Mouse (Mus musculus): ENCODE measurements around the gene Mrm1. TPM values are rescaled to one million over a fixed set of nuclear protein-coding genes. Genes with fewer than 3 reads are reported as not detected.
A peak's percentile ranks its signal among the peaks of the same experiment; 100 is the strongest.
"Not testable (repeated sequence)": the region's sequence is repeated elsewhere in the genome, so short reads cannot be mapped to it uniquely, and the experiment has no call there.

Gene Mrm1
- polyA plus RNA-seq, 1 experiment: 18.9 TPM

- H3K4me3 ChIP-seq (ENCODE audit: extremely low read depth, insufficient read depth, insufficient read length): no peak overlapping the region
- TF ChIP-seq POLR2A (IDR thresholded peaks at IDR 0.05; ENCODE audit: low read depth, low read length): no peak
- no peak for TF ChIP-seq CTCF (IDR thresholded peaks at IDR 0.05; ENCODE audit: extremely low read depth, insufficient read depth, insufficient read length, insufficient replicate concordance)
- H3K27ac ChIP-seq (ENCODE audit: insufficient read depth, low read length): no peak overlapping the region
- DNase-seq (ENCODE audit: low read depth in 1 of 2, low spot score in 2 of 2): no peak
- no peaks in the 10 kb centered on the region for H3K27me3 ChIP-seq (ENCODE audit: control insufficient read depth, insufficient read depth, low read length)
- no peaks in the 10 kb centered on the region for H3K4me1 ChIP-seq (ENCODE audit: control insufficient read depth, insufficient read depth, insufficient read length)
- 97% methylated on average over 15 of the region's 15 CpGs for WGBS
- H3K36me3 ChIP-seq (ENCODE audit: control insufficient read depth, insufficient read depth, low read length): peaks cover 20% of the 10 kb centered on the region
Observed at GRCm38 (mm10) chr11:84846741-84847474, 27.6 kb upstream of the Mrm1 start.

- TF ChIP-seq POLR2A (IDR thresholded peaks at IDR 0.05; ENCODE audit: low read depth, low read length) (no peak), CTCF (IDR thresholded peaks at IDR 0.05; ENCODE audit: extremely low read depth, insufficient read depth, insufficient read length, insufficient replicate concordance) (no peak)
- WGBS: 91% methylated on average over 2 of the region's 2 CpGs
- no peak for DNase-seq (ENCODE audit: low read depth in 1 of 2, low spot score in 2 of 2)
- no peak overlapping the region for H3K27ac ChIP-seq (ENCODE audit: insufficient read depth, low read length)
- no peaks in the 10 kb centered on the region for H3K4me1 ChIP-seq (ENCODE audit: control insufficient read depth, insufficient read depth, insufficient read length)
- H3K36me3 ChIP-seq (ENCODE audit: control insufficient read depth, insufficient read depth, low read length): peaks cover 33% of the 10 kb centered on the region
- H3K27me3 ChIP-seq (ENCODE audit: control insufficient read depth, insufficient read depth, low read length): no peaks in the 10 kb centered on the region
- no peak overlapping the region for H3K4me3 ChIP-seq (ENCODE audit: extremely low read depth, insufficient read depth, insufficient read length)
Observed at GRCm38 (mm10) chr11:84839330-84839729, 20.0 kb upstream of the Mrm1 start.

- H3K36me3 ChIP-seq (ENCODE audit: control insufficient read depth, insufficient read depth, low read length): peaks cover 17% of the 10 kb centered on the region
- 50% methylated on average over 11 of the region's 11 CpGs for WGBS
- H3K4me1 ChIP-seq (ENCODE audit: control insufficient read depth, insufficient read depth, insufficient read length): not testable (repeated sequence)
Observed at GRCm38 (mm10) chr11:84829495-84829894, 10.2 kb upstream of the Mrm1 start.

GRCm38 (mm10) chr11:84828516-84829399, 9.4 kb upstream of the Mrm1 start, which contains the start of gene Dhrs11:
Gene Dhrs11, minus strand, starts transcription at chr11:84828994.
- Histone ChIP-seq H3K4me1 (ENCODE audit: control insufficient read depth, insufficient read depth, insufficient read length) (peaks cover 4% of the 10 kb centered on the region; the same call in 1 of the 2 replicates), H3K36me3 (ENCODE audit: control insufficient read depth, insufficient read depth, low read length) (peaks cover 11% of the 10 kb centered on the region), H3K4me3 (ENCODE audit: extremely low read depth, insufficient read depth, insufficient read length) (peak within 1 kb of the TSS; percentile 89), H3K27ac (ENCODE audit: insufficient read depth, low read length) (peak within 1 kb of the TSS; percentile 74), H3K27me3 (ENCODE audit: control insufficient read depth, insufficient read depth, low read length) (no peaks in the 10 kb centered on the region)
- peak; percentile 63 to 93 for DNase-seq (ENCODE audit: low read depth in 1 of 2, low spot score in 2 of 2)
- TF ChIP-seq POLR2A (IDR thresholded peaks at IDR 0.05; ENCODE audit: low read depth, low read length) (peak; percentile 17; the same call in 1 of the 2 replicates), CTCF (IDR thresholded peaks at IDR 0.05; ENCODE audit: extremely low read depth, insufficient read depth, insufficient read length, insufficient replicate concordance) (no peak)
- WGBS: 1% methylated on average over 62 of the region's 62 CpGs

More at GRCm38 (mm10) chr11:84829495-84829894, 10.2 kb upstream of the Mrm1 start:
- Histone ChIP-seq H3K4me3 (ENCODE audit: extremely low read depth, insufficient read depth, insufficient read length) (peak overlapping the region; percentile 89; the same call in 1 of the 2 replicates), H3K27ac (ENCODE audit: insufficient read depth, low read length) (peak overlapping the region; percentile 74)
- DNase-seq (ENCODE audit: low read depth in 1 of 2, low spot score in 2 of 2); H3K27me3 ChIP-seq (ENCODE audit: control insufficient read depth, insufficient read depth, low read length): not testable (repeated sequence)

GRCm38 (mm10) chr11:84827901-84828503, 8.7 kb upstream of the Mrm1 start:
- H3K4me1 ChIP-seq (ENCODE audit: control insufficient read depth, insufficient read depth, insufficient read length): peaks cover 4% of the 10 kb centered on the region; the same call in 1 of the 2 replicates
- TF ChIP-seq POLR2A (IDR thresholded peaks at IDR 0.05; ENCODE audit: low read depth, low read length) (no peak), CTCF (IDR thresholded peaks at IDR 0.05; ENCODE audit: extremely low read depth, insufficient read depth, insufficient read length, insufficient replicate concordance) (no peak)
- peaks cover 9% of the 10 kb centered on the region for H3K36me3 ChIP-seq (ENCODE audit: control insufficient read depth, insufficient read depth, low read length)
- H3K27ac ChIP-seq (ENCODE audit: insufficient read depth, low read length): peak overlapping the region; percentile 74; the same call in 1 of the 2 replicates
- no peaks in the 10 kb centered on the region for H3K27me3 ChIP-seq (ENCODE audit: control insufficient read depth, insufficient read depth, low read length)
- WGBS: 36% methylated on average over 3 of the region's 3 CpGs
- no peak for DNase-seq (ENCODE audit: low read depth in 1 of 2, low spot score in 2 of 2)
- peak overlapping the region; percentile 89 for H3K4me3 ChIP-seq (ENCODE audit: extremely low read depth, insufficient read depth, insufficient read length)

- Histone ChIP-seq H3K4me1 (ENCODE audit: control insufficient read depth, insufficient read depth, insufficient read length) (peaks cover 4% of the 10 kb centered on the region; the same call in 1 of the 2 replicates), H3K4me3 (ENCODE audit: extremely low read depth, insufficient read depth, insufficient read length) (peak overlapping the region; percentile 5; the same call in 1 of the 2 replicates), H3K27ac (ENCODE audit: insufficient read depth, low read length) (peak overlapping the region; percentile 23; the same call in 1 of the 2 replicates), H3K36me3 (ENCODE audit: control insufficient read depth, insufficient read depth, low read length) (peaks cover 10% of the 10 kb centered on the region), H3K27me3 (ENCODE audit: control insufficient read depth, insufficient read depth, low read length) (no peaks in the 10 kb centered on the region)
- no peak for DNase-seq (ENCODE audit: low read depth in 1 of 2, low spot score in 2 of 2)
- no peak for TF ChIP-seq POLR2A (IDR thresholded peaks at IDR 0.05; ENCODE audit: low read depth, low read length)
- no peak for TF ChIP-seq CTCF (IDR thresholded peaks at IDR 0.05; ENCODE audit: extremely low read depth, insufficient read depth, insufficient read length, insufficient replicate concordance)
Observed at GRCm38 (mm10) chr11:84827492-84827891, 8.2 kb upstream of the Mrm1 start.
